Mouse (Mus musculus) mature B cell (primary cell): ENCODE measurements around the gene Siva1.

Source experiments
- in situ Hi-C: fragments of 300-500 bp; cut with MboI; formaldehyde crosslinking; loops from 2 replicates; pipeline ENCODE4 v1.14.3; 2019

Siva1 gene

DNA sequence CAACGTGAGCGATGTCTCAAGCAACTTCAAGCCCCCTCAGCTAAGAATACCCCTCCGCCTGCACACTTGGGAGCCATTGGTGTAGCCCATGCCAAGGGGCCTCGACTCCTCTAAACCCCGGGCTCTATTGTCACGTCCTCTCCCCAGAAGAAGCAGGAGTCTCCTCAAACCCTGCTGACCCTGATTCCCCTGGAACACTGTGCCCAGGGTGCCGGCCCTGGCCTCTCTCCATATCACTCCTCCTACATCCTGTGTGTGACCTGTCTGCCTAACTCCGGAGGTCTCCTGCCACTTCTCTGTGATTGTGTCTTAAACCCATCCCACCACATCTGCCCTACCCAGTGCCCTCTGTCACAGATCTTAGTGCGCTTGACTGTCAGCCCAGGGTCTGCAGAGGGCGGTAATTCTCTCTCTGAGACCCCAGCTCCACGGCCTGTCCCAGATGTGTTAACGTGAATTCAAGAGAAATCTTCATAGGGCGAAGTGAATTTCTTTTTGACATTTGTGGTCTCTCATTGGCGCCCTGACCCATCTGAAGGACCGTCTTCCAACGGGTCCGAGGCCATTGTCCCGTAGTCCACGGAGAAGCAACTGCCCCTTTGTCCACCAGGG is 33.6 kb downstream of the Siva1 start:
- in situ Hi-C loops = no loop called here

DNA sequence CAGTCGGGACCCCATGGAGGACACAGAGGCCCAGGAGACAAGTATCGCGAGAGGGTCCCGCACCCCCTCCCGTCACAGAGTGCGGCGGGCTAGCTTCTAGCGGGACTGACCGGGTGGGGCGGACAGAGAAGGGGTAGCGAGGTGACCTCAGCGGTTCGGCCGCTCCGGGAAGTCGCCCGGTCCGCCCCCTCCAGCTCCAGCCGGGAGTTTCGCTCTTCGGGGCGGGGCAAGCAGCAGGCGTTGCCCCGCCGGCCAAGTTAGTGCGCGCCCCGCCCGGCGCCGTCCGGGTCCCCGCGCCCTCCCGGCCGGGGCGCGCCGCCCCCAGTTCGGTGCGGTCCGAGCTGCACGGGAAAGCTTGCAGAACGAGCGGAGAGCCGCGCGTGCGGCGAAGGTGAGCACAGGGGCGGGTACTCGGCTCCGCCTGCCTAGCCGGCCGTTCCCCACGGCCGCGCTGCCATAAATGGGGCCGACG is 34.1 kb downstream of the Siva1 start, which contains the start of gene Zbtb42:
Gene Zbtb42 (plus strand): TSS at position 274 of the 472 bp plus-strand sequence.
- in situ Hi-C loops = no loop called here

- in situ Hi-C loops = no loop called here
Observed at GRCm38 (mm10) chr12:112679027-112679996, 34.8 kb downstream of the Siva1 start.

GRCm38 (mm10) chr12:112683351-112683750 is 38.9 kb downstream of the Siva1 start:
- in situ Hi-C loops = no loop called here

GRCm38 (mm10) chr12:112688458-112688857 is 44.0 kb downstream of the Siva1 start:
- in situ Hi-C loops = no loop called here

DNA sequence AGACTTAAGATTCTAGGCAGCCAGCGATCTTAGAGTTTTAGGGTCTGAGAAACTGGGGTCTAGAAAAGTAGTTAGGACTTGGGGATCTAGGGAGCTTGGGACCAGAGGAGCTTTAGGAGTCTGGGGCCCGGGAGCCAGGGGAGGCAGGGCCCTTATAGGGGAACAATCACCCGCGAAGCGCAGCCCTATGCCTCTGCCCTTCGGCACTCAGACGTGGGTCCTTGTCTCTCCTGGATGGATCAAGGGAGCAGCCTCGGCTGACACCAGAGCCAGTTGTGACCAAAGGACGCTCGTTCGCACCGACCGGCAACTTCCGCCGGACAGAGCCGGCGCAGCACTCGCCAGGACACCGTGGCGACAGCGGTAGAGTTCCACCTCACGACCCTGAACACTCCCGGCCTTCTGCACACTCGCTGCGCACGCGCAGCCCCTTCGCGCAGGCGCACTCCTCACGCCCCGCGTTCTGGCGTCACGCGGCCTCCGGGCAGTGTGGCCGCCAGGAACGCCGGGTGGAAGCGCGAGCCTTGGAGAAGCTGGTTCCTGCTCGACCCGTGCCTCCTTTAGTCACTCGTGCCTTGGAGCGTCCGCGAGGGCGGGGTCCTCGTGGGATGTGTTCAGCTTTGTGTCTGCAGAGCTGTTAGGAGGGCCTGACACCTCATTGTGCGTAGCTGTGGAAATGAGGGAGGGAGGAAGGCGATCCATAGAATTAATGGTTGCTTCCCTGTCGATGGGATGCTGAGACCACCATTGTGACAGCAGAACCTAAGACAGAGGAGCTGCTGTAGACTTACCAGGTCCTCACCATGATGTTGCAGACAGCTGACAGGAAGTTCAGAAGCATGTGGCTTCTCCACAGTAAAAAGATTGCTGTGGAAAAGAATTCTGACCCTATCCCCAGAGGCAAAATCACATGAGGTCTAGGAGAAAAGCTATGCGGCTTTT is 49.0 kb downstream of the Siva1 start:
- in situ Hi-C loops = no loop called here

DNA sequence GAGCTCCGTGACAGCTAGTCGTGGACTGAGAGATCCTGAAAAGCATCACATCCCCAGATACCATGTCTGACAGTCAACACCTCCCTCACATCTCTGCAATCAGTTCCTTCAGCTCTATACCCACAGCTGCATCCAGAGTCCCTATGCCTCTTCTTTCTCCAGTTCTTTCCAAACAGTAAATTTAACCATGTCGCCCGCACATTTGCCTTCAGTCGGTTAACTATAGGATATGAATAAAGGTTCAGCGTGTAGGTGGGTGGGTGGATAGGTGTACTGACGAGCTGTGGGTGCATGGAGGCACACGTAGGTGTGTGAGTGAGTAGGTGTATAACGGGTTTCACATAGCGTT is 49.6 kb downstream of the Siva1 start:
- in situ Hi-C loops = no loop called here

GRCm38 (mm10) chr12:112696806-112697425 is 52.4 kb downstream of the Siva1 start:
- in situ Hi-C loops = no loop called here
